Mouse (Mus musculus): ENCODE measurements around the gene Ptprg. TPM values are rescaled to one million over a fixed set of nuclear protein-coding genes. Genes with fewer than 3 reads are reported as not detected.

Ptprg gene
- total RNA-seq, 2 experiments from 2014 or later, result 68.4 to 72.7 TPM

GRCm38 (mm10) chr14:11874266-11874665 is 320.9 kb downstream of the Ptprg start:
- DNase-seq (ENCODE audit: low spot score in 2 of 2), result no peak

DNA sequence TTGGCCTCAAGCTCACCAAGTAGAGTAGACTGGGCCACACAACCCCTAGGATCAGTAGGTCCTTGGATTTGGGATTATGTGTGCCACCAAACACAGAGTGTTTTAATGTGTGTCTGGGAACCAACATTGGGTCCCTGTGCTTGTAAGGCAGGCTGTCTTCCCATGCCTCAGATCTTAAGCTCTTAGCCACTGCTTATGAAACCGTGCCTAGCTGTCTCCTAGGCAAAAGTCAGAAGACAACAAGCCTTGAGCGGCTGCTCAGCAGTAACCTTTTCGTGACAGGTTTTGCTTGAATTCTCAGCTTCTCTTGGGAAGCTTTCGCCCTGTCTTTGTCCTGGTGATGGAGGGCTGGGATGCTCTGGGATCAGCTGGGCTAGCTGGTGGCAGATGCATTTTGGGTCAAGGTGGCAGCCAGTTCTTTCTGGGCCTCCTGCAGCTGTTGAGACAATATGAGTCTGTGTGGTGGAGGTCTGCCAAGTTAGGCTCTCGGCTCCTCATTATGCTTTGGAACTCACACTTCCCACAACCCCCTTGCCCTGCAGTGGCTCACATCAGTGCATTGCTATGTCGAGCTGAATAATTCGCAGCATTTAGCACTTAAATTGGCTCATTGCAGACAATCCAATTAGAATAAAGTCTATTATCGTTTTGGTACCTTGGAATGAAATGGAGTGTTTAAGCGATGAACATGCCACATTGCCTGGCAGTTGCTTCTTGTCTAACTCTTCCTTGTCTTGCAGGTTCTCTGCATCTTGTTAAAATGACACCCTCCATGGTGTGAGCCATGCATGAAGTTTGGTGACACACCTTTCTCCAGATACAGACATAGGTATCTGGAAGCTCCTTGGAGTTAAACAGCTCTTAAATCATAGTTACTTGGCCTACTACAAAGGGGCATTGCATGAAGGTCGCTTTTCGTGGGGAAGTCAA is 321.9 kb downstream of the Ptprg start:
- peak; percentile 32 to 52 for DNase-seq (ENCODE audit: low spot score in 2 of 2)

GRCm38 (mm10) chr14:11881082-11881481 is 327.8 kb downstream of the Ptprg start:
- DNase-seq (ENCODE audit: low spot score in 2 of 2), result no peak

- peak in 1 of 2 experiments; percentile 38 for DNase-seq (ENCODE audit: low spot score in 2 of 2)
These were observed 330.0 kb downstream of the Ptprg start for GRCm38 (mm10) chr14:11883142-11883921.

DNA sequence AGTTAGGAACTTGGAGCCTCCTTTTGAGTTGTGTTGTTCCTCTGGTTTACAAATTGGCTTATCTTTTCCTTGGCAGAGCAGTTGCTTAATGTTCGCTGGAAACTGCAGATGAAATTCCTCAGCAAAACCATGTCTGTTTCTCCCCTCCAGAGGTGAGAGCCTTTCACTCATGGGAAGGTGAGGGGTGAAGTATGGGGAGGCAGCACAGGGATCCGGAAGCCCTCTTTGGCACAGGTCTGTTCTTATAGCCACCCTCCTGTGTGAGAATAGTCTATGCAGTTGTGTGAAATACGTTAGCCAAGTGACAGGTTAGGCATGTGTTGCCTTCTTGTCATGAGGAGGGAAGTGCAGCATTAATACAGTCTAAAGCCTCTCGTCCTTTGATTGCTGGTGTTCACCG is 330.7 kb downstream of the Ptprg start:
- DNase-seq (ENCODE audit: low spot score in 2 of 2), result no peak

DNA sequence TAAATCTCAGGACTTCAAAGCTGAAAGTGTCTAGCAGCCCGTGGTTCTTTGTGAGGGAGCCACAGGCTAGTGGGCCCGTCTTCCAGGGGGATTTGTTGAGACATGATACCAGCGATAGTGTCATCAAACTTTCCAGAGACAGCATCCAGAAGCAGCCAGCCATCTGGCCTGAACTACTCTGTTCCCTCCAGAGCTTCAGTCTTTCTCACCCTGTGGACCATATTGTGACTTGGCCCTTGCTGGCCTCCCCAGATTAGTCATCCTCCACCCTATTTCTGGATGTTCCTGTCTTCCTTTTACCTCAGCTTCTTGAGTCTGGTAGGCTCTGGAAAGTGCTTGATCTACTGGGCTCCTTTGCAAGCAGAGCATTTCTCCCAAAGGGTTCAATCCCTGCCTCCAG is 333.1 kb downstream of the Ptprg start:
- peak in 1 of 2 experiments; percentile 15 for DNase-seq (ENCODE audit: low spot score in 2 of 2)

GRCm38 (mm10) chr14:11890890-11891289 is 337.6 kb downstream of the Ptprg start:
- no peak for DNase-seq (ENCODE audit: low spot score in 2 of 2)

- no peak for DNase-seq (ENCODE audit: low spot score in 2 of 2)
These were observed 339.3 kb downstream of the Ptprg start for GRCm38 (mm10) chr14:11892621-11893020.

- peak; percentile 35 to 48 for DNase-seq (ENCODE audit: low spot score in 2 of 2)
These were observed 342.2 kb downstream of the Ptprg start for GRCm38 (mm10) chr14:11895486-11895885.

DNA sequence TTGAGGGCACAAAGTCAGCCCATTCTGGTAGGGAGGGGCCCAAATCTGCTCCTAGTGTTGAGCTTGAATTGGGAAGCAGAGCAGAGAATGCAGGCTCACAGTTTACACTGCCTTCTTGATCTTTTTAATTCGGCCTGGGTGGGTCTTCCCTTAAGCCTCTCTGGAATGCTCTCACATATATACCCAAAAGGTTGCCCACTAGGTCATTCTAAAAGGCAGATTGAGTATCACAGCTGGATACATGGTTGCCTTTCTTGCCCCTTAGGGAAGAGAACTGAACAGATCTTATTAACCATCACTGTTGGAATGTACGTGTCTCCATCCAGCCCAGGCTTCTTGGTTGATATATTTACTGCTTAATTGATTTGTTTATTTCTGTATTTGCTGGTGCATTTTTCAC is 349.5 kb downstream of the Ptprg start:
- no peak for DNase-seq (ENCODE audit: low spot score in 2 of 2)

GRCm38 (mm10) chr14:11906130-11906675 is 352.9 kb downstream of the Ptprg start:
- DNase-seq (ENCODE audit: low spot score in 2 of 2), result no peak

DNA sequence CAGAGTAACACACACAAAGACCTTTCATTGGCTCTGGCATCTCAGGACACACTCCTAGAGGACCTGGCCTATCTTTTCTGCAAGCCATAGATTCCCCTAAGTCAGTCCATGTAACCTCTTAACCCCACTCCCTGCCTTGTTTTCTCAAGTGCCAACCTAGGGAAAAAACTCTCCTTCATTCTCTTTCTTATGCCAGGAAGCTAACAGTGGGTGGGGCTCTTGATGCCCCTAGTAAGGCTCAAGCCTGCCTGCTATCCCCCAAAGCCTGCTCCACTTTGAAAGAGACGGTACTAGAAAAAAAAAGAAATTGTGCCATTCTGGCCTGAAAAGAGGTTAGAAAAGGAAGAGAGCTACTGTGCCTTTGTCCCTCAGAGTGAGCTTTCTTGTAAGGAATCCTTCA is 358.9 kb downstream of the Ptprg start:
- DNase-seq (ENCODE audit: low spot score in 2 of 2), result no peak

DNA sequence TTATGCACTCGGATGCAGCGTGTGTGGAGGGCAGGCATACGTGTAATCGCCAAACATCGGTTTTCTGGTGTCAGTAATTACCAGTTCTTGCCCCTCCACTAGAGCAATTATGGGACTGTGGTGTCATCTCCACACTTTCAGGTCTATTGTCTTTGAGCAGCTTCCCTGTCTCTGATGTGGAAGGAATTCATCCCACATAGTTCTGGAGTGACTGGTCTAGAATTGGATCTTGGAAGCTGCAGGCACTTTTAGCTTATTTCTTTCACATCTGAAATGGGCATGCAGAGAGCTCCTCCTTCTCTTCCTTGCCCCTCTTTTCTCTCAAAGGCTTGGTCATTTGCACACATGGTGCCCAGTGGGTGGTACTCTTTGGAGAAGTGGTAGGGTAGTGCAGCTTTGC is 363.9 kb downstream of the Ptprg start:
- no peak for DNase-seq (ENCODE audit: low spot score in 2 of 2)

DNA sequence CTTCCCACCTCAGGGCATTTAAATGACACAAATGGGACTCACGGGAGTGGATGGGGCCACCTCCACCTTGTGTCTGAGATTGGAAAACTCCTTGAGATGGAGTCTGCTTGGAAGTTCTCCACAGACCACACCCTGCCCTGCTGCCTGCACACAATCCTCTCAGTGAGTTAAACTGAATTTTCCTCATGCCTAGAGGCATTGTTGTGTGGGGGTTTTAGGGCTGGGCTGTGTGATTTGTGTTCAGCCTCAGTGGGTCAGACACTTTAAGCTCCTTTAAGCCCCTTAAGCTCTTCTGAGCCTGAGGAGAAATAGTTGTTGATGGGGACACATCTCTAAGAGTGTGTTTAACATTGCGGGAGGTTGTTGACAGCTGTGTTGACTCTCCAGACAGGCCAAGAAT is 375.2 kb downstream of the Ptprg start:
- DNase-seq (ENCODE audit: low spot score in 2 of 2), result no peak

GRCm38 (mm10) chr14:11932517-11932916 is 379.2 kb downstream of the Ptprg start:
- no peak for DNase-seq (ENCODE audit: low spot score in 2 of 2)

DNA sequence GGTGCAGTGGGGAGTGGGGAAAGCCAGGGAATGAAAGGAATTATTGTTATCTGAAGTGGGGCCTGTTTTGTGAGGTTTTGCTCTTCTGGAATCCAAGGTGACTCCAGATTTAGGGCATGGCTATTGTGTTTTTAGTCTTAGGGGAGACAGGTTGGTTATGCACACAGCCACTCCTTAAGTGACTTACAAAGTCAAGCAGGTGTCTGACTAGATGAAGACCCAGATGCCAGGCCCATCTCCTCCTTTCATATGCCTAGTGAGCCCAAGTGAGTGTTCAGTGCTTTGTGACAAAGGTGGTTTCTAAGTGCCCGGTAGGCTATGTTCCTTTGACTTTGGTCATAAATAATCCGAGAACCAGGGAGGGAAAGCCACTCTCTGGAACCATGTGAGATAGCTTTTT is 381.2 kb downstream of the Ptprg start:
- no peak for DNase-seq (ENCODE audit: low spot score in 2 of 2)

DNA sequence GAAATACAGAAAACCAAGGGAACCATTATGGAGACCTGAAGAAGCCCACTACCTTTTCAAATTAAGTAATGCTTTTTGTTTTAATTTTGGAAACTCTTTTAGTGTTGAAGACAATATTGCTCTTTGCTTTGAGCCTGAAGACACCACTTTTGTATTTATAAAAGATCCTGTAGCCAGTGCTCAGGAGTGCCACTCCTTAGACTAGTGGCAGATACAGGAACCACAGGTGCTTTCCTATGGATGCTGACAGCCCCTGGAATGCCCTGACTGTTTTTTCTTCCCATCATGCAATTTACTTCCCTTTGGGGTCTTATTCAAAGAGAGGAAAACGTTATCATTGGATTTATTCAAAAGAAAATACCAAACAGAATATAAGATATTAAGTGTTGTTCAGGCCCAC is 381.9 kb downstream of the Ptprg start:
- DNase-seq (ENCODE audit: low spot score in 2 of 2), result no peak

DNA sequence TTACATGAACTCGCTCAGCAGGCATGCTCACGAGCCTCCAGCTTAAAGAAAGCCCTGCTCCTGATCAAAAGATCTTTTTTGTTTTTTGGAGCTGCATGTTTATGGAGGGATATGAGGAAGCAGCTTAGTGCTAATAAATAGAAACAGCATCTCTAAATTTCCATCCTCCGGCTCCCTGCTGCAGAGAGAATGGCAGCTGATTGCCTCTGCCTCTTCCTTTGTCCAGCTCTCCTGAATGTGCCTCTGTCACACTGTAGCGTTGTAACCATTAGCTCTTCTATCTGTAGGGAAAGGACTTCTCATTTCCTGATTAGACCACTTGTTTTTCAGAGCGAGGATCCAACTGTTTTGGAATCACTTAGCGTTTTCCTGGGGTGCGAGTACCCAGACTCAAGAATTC is 382.4 kb downstream of the Ptprg start:
- DNase-seq (ENCODE audit: low spot score in 2 of 2), result no peak

DNA sequence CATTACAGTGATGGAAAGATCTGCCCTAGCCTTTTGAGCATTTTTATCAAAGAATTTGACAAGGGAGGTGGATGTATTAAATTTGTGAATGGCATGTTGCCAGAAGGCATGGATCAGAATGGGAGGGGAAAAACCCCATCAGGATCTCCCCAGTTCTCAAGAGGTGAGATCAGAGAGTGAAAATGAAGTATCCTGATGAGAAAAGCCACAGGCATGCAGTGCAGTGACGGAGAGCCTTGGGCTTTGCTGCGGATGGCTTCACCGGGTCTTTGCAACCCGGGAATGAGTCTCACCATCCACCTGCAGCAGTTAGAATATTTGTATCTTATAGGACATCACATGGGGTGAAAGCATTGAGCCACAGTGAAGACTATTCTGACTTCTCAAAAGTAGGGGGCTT is 385.6 kb downstream of the Ptprg start:
- no peak for DNase-seq (ENCODE audit: low spot score in 2 of 2)

- no peak for DNase-seq (ENCODE audit: low spot score in 2 of 2)
These were observed 388.7 kb downstream of the Ptprg start for GRCm38 (mm10) chr14:11941989-11942514.

- no peak for DNase-seq (ENCODE audit: low spot score in 2 of 2)
These were observed 397.0 kb downstream of the Ptprg start for GRCm38 (mm10) chr14:11950379-11950778.

Data from left cerebral cortex, adult 18-20 months (tissue).